Mouse (Mus musculus) stomach, postnatal 0 days (tissue): ENCODE measurements around the gene Cryab. TPM values are rescaled to one million over a fixed set of nuclear protein-coding genes. Genes with fewer than 3 reads are reported as not detected.
A peak's percentile ranks its signal among the peaks of the same experiment; 100 is the strongest.

Source experiments
- ATAC-seq: fragments of 200-750 bp; cut with Nextera tagmentation; 2 replicates; pipeline ENCODE4 v1.8.0; 2017; ENCODE audit not compliant: low FRiP score, low TSS enrichment
- DNase-seq: peaks from one replicate; pipeline ENCODE4 v3.0.0-alpha.2; 2016; ENCODE audit warnings: low spot score
- H3K27ac ChIP-seq: fragments of 300-500 bp; sonication (generic); replicated peaks from 2 replicates; pipeline ENCODE4 v1.5.1; 2014; ENCODE audit warnings: mild to moderate bottlenecking, control low read depth
- H3K27me3 ChIP-seq: fragments of 300-500 bp; sonication (generic); 2 replicates; pipeline ENCODE4 v1.6.1; 2014; ENCODE audit warnings: low read length; ENCODE audit not compliant: control insufficient read depth, insufficient read depth
- H3K36me3 ChIP-seq: fragments of 300-500 bp; sonication (generic); 2 replicates; pipeline ENCODE4 v1.6.1; 2014; ENCODE audit warnings: low read length, mixed read lengths; ENCODE audit not compliant: control insufficient read depth, insufficient read depth
- H3K4me1 ChIP-seq: fragments of 300-500 bp; sonication (generic); replicated peaks from 2 replicates; pipeline ENCODE4 v1.6.1; 2014; ENCODE audit warnings: antibody characterized with exemption; ENCODE audit not compliant: control insufficient read depth, insufficient read depth
- H3K4me2 ChIP-seq: fragments of 300-500 bp; sonication (generic); replicated peaks from 2 replicates; pipeline ENCODE4 v1.6.1; 2014; ENCODE audit warnings: low read depth, mild to moderate bottlenecking, control low read depth, moderate library complexity
- H3K4me3 ChIP-seq: fragments of 300-500 bp; sonication (generic); 2 replicates; pipeline ENCODE4 v1.5.1; 2014; ENCODE audit warnings: low read depth, low read length, control low read depth
- H3K9ac ChIP-seq: fragments of 300-500 bp; sonication (generic); 2 replicates; pipeline ENCODE4 v1.6.1; 2014; ENCODE audit warnings: mild to moderate bottlenecking, low read length, control low read depth, mixed read lengths
- H3K9me3 ChIP-seq: fragments of 300-500 bp; sonication (generic); 2 replicates; pipeline ENCODE4 v1.6.1; 2016; ENCODE audit warnings: low read length; ENCODE audit not compliant: control insufficient read depth
- CTCF ChIP-seq: IDR thresholded peaks from 2 replicates; pipeline ENCODE4 v1.5.1; 2016; ENCODE audit warnings: antibody characterized with exemption, low read depth, mild to moderate bottlenecking, moderate library complexity
- EP300 ChIP-seq: optimal IDR thresholded peaks from 2 replicates; pipeline ENCODE3; 2016; ENCODE audit warnings: antibody characterized with exemption
- WGBS: fragments of 180-500 bp; shearing (Covaris S2); extraction: QIAGEN DNeasy Blood & Tissue Kit; methylation state at CpG from one replicate; pipeline ENCODE4 v1.1.7; 2014; 5-methylcytosine and 5-hydroxymethylcytosine counted together
- polyA plus RNA-seq: library from polyadenylated mRNA; unstranded; fragments of >200 nt; fragmentation: Nextera tagmentation; extraction: Ambion mirVana; gene quantifications from 2 replicates; pipeline ENCODE4 v1.2.1, GENCODE M21; 2015

Cryab gene
- polyA plus RNA-seq, 1 experiment from 2014 or later = 174 TPM

DNA sequence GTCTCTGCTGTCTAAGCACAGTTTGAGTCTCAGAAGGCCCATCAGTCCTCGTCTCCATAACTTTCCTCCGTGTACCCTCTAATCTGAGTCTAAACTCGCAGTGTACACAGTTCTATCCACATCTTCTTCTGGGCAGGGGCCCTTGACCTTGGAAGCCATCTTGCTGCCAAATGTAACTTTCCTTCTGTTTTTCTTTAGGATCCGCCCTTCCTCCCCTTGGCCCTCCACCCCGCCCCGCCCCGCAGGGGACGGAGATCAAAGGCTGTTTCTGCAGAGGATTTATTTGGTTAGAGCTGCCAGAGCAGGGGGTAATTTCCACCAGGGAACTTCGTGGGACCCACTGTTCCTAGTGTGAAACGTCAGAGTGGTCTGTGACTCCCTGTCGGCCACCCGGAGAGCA lies 30.1 kb upstream of the Cryab start:
- Histone ChIP-seq H3K4me1 (0 out of 2 replicates have a peak, but pooled peaks cover 6% of the 10 kb centered on the region), H3K27ac (no peak overlapping the region), H3K9ac (no peak overlapping the region), H3K36me3 (no peaks in the 10 kb centered on the region), H3K9me3 (no peaks in the 10 kb centered on the region), H3K27me3 (no peaks in the 10 kb centered on the region), H3K4me3 (no peak overlapping the region), H3K4me2 (no peak overlapping the region)
- no peak for TF ChIP-seq EP300
- no peak for TF ChIP-seq CTCF
- DNase-seq (no peak), ATAC-seq (no peak)
- WGBS = 30% methylated on average over 12 of the region's 12 CpGs

DNA sequence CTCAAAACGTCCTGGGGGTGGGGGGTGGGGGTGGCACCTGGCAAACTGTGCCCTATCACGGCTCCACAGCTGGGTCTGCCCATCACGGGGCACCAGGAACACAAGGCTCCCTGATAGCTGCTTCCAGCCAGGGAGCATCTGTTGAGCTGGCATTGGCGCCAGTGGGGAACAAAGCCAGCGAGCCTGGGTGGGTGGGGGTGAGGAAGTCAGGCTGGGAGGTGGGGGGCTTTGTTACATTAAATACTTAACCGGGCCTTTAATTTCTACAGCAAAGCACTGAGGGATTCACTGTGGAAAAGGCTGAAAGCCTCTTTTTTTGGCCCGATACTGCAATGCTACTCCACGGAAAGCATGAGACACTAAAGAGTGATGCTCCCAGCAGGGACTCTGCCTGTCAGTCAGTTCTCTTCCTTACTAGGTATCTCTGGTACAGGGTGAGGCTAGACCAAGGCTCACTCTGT lies 28.6 kb upstream of the Cryab start:
- WGBS = 57% methylated on average over 8 of the region's 8 CpGs
- Histone ChIP-seq H3K27me3 (no peaks in the 10 kb centered on the region), H3K36me3 (no peaks in the 10 kb centered on the region), H3K9me3 (no peaks in the 10 kb centered on the region), H3K4me2 (no peak overlapping the region), H3K27ac (no peak overlapping the region), H3K9ac (no peak overlapping the region), H3K4me1 (peaks cover 6% of the 10 kb centered on the region; the same call in 1 of the 2 replicates), H3K4me3 (no peak overlapping the region)
- DNase-seq (no peak), ATAC-seq (no peak)
- TF ChIP-seq CTCF (no peak), EP300 (no peak)

DNA sequence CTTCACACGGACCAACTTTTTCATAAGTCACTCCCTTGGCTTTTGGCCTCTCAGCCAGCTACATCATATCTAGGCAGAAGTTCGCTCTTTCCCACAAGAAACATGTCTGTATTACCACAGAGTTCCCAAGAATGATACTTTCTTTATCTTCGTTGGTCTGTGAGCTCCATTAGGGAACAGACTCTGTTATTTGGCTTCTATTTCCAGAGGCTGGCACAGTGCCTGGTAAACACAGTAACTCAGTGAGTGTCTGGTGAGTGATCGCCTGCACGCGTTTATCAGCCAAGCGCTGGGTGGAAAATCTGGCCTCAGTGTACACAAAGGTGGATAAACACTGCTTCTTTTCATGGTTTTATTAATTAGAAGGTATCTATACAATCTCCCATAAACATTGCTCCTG lies 27.7 kb upstream of the Cryab start:
- Histone ChIP-seq H3K4me3 (peak overlapping the region; percentile 13; the same call in 1 of the 2 replicates), H3K9ac (0 out of 2 replicates have a peak overlapping the region, but pooled peaks have one; percentile 18), H3K27me3 (no peaks in the 10 kb centered on the region), H3K9me3 (no peaks in the 10 kb centered on the region), H3K4me1 (peaks cover 6% of the 10 kb centered on the region; the same call in 1 of the 2 replicates), H3K36me3 (no peaks in the 10 kb centered on the region), H3K4me2 (peak overlapping the region; percentile 37), H3K27ac (peak overlapping the region; percentile 58)
- DNase-seq (peak; percentile 72), ATAC-seq (peak; percentile 37; the same call in 1 of the 2 replicates)
- no peak for TF ChIP-seq CTCF
- no peak for TF ChIP-seq EP300
- WGBS = 8% methylated on average over 7 of the region's 7 CpGs

DNA sequence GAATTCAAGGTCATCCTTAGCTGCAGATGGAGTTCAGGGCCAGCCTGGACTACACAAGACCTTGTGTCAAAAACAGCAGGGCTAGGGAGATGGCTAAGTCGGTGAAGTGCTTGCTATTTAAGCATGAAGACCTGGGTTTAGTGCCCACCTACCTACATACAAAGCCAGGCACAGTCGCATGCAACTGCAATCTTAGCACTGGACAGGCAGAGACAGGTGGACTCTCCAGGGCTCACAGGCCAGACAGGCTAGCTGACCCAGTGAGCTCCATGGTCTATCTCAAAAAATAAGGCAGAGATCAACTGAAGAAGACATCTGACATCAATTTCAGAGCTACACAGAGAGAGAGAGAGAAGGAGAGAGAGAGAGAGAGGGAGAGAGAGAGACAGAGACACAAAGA lies 27.0 kb upstream of the Cryab start:
- H3K4me1 ChIP-seq = peaks cover 6% of the 10 kb centered on the region; the same call in 1 of the 2 replicates
- H3K4me2 ChIP-seq = no peak overlapping the region
- no peaks in the 10 kb centered on the region for H3K27me3 ChIP-seq
- H3K9me3 ChIP-seq = no peaks in the 10 kb centered on the region
- WGBS = 78% methylated on average over 2 of the region's 2 CpGs
- no peak overlapping the region for H3K4me3 ChIP-seq
- TF ChIP-seq CTCF = no peak
- no peak for TF ChIP-seq EP300
- H3K27ac ChIP-seq = no peak overlapping the region
- no peaks in the 10 kb centered on the region for H3K36me3 ChIP-seq
- ATAC-seq (no peak), DNase-seq (no peak)
- H3K9ac ChIP-seq = no peak overlapping the region

DNA sequence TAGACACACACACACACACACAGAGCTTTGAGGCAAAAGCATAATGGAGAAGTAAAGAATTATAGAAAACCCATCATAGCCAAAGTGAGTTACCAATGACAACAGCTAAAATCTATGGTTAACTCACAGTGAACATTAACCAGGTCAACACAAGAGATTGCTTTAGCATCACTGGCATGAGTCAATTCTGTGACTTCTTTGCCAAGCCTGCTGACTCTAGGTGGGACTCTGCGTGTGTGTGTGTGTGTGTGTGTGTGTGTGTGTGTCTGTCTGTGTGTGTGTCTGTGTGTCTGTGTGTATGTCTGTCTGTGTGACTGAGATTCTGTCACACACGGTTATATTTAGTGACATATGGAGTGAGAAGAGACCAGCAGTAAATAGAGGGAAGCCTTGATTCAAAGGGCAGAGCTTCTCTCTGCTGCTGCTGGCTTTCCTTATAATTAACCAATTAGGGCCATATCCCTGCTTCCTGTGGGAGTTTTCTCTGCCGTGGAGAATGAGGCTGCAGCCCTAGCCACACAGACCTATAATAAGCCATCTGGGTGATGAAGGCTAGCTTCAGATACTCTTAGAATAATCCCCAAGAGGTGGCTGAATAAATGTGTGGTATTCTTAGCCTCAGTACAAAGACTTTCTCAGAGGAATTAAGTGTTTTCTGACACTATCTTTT lies 26.3 kb upstream of the Cryab start:
- no peak for TF ChIP-seq CTCF
- no peak for TF ChIP-seq EP300
- ATAC-seq (no peak), DNase-seq (no peak)
- no peak overlapping the region for H3K4me3 ChIP-seq
- no peaks in the 10 kb centered on the region for H3K36me3 ChIP-seq
- no peak overlapping the region for H3K27ac ChIP-seq
- H3K9me3 ChIP-seq = no peaks in the 10 kb centered on the region
- H3K4me1 ChIP-seq = peaks cover 6% of the 10 kb centered on the region; the same call in 1 of the 2 replicates
- H3K27me3 ChIP-seq = no peaks in the 10 kb centered on the region
- 68% methylated on average over 3 of the region's 3 CpGs for WGBS
- no peak overlapping the region for H3K9ac ChIP-seq
- no peak overlapping the region for H3K4me2 ChIP-seq

DNA sequence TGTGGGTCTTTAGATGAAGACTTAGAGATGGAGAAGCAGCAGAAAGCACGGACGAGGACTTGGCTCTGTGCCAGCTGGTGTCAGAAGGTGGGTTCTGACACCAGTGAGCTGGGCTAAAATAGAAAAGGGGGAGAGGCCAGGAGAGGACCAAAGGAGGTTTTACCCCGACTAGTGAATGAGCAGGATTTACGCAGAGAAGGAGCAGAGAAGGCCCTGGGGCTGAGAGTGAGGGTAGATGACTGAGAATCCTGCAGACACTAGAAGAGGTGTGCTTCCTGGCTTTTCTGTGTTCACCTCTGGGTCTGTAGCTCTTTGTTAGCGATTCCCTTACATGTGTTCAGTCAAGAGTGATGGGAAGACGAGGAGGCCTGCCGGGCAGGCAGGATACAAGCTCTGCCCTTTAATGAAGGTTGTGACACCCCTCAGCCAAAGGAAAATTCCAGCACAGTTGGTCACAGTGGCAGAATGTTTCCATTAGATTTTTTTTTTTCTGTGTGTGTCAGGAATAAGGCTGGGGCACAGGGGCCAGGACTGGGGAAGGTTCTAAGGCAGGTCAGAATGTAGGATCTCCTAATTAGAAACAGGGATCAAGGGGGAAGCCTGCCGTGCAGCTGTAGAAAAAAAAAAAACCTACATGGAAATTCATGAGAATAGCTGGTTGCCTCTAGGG lies 25.1 kb upstream of the Cryab start:
- Histone ChIP-seq H3K9ac (no peak overlapping the region), H3K9me3 (no peaks in the 10 kb centered on the region), H3K27me3 (no peaks in the 10 kb centered on the region), H3K27ac (no peak overlapping the region), H3K4me1 (peaks cover 4% of the 10 kb centered on the region; the same call in 1 of the 2 replicates), H3K4me3 (no peak overlapping the region), H3K36me3 (no peaks in the 10 kb centered on the region), H3K4me2 (no peak overlapping the region)
- ATAC-seq (no peak), DNase-seq (no peak)
- 53% methylated on average over 8 of the region's 8 CpGs for WGBS
- TF ChIP-seq CTCF (no peak), EP300 (no peak)
